Mouse (Mus musculus) neutrophil, adult 59 days (primary cell): Measurements from ENCODE around the gene Gabra2. TPM values are rescaled to one million over a fixed set of nuclear protein-coding genes. Genes with fewer than 3 reads are reported as not detected.

Experiments used
- total RNA-seq, 2 experiments: library from RNA; stranded (reverse); gene quantifications; 1 replicate in 1 of 2; 2 replicates in 1 of 2; pipeline ENCODE4 v1.2.4; 2023

Gabra2 gene
- total RNA-seq, result not detected

DNA sequence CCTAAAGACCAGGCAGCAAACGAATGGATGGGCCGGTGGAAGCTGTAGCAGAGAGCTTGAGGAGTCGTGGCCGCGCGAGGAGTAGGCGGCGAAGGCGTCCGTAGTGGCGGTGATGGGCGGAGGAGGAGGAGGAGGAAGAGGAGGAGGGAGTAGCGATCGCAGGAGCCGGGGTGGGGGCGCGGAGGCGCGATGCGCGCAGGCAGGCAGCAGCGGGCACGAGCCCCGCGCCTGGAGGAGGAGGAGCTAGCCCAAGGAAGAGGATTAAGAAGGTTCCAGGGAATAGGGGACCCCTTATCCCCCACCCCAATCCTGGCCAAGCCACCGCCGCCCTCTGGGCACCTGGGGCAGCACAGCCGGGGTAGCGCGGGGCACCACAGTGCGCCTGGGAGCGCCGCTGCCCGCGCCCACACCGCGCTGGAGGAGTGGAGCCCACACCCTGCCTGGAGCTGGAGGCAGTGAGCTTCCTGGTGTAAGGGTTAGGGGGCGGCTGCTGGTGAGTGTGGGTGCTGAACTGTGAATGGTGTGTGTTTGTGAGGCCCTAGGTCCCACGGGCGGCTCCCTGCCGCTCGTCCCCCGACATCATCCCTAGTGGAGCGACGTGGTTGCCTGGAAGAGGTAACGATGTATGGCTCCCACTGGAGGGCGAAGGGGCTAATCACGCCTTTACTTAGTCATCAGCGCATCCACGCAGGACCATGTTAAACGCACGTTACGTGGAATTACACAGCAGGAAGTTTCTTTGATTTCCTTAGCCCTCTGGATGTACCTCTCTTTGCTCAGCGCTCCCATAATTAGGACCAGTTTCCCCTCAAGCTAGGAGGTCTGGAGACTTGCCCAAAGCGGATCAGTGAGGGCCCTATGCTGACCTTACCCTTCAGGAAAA lies at the start of gene Gabra2:
Gene Gabra2, minus strand, starts transcription at position 125 of the 883 bp plus-strand sequence.

